Mouse (Mus musculus): ENCODE results near the gene Ecm2. TPM values are rescaled to one million over a fixed set of nuclear protein-coding genes. Genes with fewer than 3 reads are reported as not detected.

Gene Ecm2
- total RNA-seq, 2 experiments from 2014 or later: 0.17 TPM; not detected in 1

Other genes starting within 250 kb of the Ecm2 start
- gene Fgd3, start 184.5 kb upstream of the Ecm2 start, total RNA-seq (2015): 3.4 and 4.1 TPM in 2 replicates
- gene Fgd3, start 184.5 kb upstream of the Ecm2 start, total RNA-seq (2017): 8.6 and 9.3 TPM in 2 replicates
- gene Bicd2, start 163.2 kb upstream of the Ecm2 start, total RNA-seq (2015): 9.7 and 10.9 TPM in 2 replicates
- 17.1 and 21.5 TPM in 2 replicates for gene Bicd2, start 163.2 kb upstream of the Ecm2 start, total RNA-seq (2017)
- gene Ippk, start 83.6 kb upstream of the Ecm2 start, total RNA-seq (2015): 4.6 and 5.1 TPM in 2 replicates
- 12.1 and 15.3 TPM in 2 replicates for gene Ippk, start 83.6 kb upstream of the Ecm2 start, total RNA-seq (2017)
- gene Tes3-ps, start 11.5 kb upstream of the Ecm2 start, total RNA-seq (2015): 1.3 and 1.7 TPM in 2 replicates
- gene Tes3-ps, start 11.5 kb upstream of the Ecm2 start, total RNA-seq (2017): 1.9 and 3.1 TPM in 2 replicates
- gene Aspn, start 39.6 kb downstream of the Ecm2 start, total RNA-seq (2015): not detected in 2 replicates
- gene Aspn, start 39.6 kb downstream of the Ecm2 start, total RNA-seq (2017): not detected in 2 replicates
- not detected in 2 replicates for gene Omd, start 77.7 kb downstream of the Ecm2 start, total RNA-seq (2015)
- 0.04 TPM in 1 of 2 replicates, not detected in the other for gene Omd, start 77.7 kb downstream of the Ecm2 start, total RNA-seq (2017)
- not detected in 2 replicates for gene Ogn, start 103.2 kb downstream of the Ecm2 start, total RNA-seq (2015)
- 0.27 TPM in 1 of 2 replicates, not detected in the other for gene Ogn, start 103.2 kb downstream of the Ecm2 start, total RNA-seq (2017)
- 37.1 and 38.1 TPM in 2 replicates for gene Cenpp, start 148.0 kb downstream of the Ecm2 start, total RNA-seq (2015)
- gene Cenpp, start 148.0 kb downstream of the Ecm2 start, total RNA-seq (2017): 47.6 and 53.9 TPM in 2 replicates
- gene Nol8, start 148.3 kb downstream of the Ecm2 start, total RNA-seq (2015): 52.3 and 61.5 TPM in 2 replicates
- 39.9 and 60.8 TPM in 2 replicates for gene Nol8, start 148.3 kb downstream of the Ecm2 start, total RNA-seq (2017)
- gene Iars, start 177.3 kb downstream of the Ecm2 start, total RNA-seq (2015): 81.6 and 83.7 TPM in 2 replicates
- 73.1 and 77.1 TPM in 2 replicates for gene Iars, start 177.3 kb downstream of the Ecm2 start, total RNA-seq (2017)